Mouse (Mus musculus) forebrain, embryonic 14.5 days (tissue): ENCODE data around the gene Pole2. TPM values are rescaled to one million over a fixed set of nuclear protein-coding genes. Genes with fewer than 3 reads are reported as not detected.
"Not testable (repeated sequence)": the region's sequence is repeated elsewhere in the genome, so short reads cannot be mapped to it uniquely, and the experiment has no call there.

Experiments used
- ATAC-seq: fragments of 200-750 bp; cut with Nextera tagmentation; 2 replicates; pipeline ENCODE4 v1.8.0; 2017; ENCODE audit warnings: mild to moderate bottlenecking, moderate library complexity
- DNase-seq: peaks from one replicate; pipeline ENCODE4 v3.0.0-alpha.2; 2015; ENCODE audit warnings: low spot score
- H3K27ac ChIP-seq: fragments of 300-500 bp; sonication (generic); 2 replicates; pipeline ENCODE4 v1.5.1; 2014; ENCODE audit warnings: low read depth, mild to moderate bottlenecking, control low read depth, low read length, moderate library complexity
- H3K27me3 ChIP-seq: fragments of 300-500 bp; sonication (generic); replicated peaks from 2 replicates; pipeline ENCODE4 v1.6.1; 2014; ENCODE audit warnings: low read length, control low read depth, mixed read lengths; ENCODE audit not compliant: control insufficient read depth, insufficient read depth
- H3K36me3 ChIP-seq: fragments of 300-500 bp; sonication (generic); 2 replicates; pipeline ENCODE4 v1.6.1; 2014; ENCODE audit warnings: low read length, control low read depth; ENCODE audit not compliant: control insufficient read depth, insufficient read depth
- H3K4me1 ChIP-seq: fragments of 300-500 bp; sonication (generic); 2 replicates; pipeline ENCODE4 v1.6.1; 2014; ENCODE audit warnings: antibody characterized with exemption, low read length, control low read depth; ENCODE audit not compliant: control insufficient read depth, insufficient read depth
- H3K4me2 ChIP-seq: fragments of 300-500 bp; sonication (generic); 2 replicates; pipeline ENCODE4 v1.6.1; 2014; ENCODE audit warnings: mild to moderate bottlenecking, control low read depth, low read length
- H3K4me3 ChIP-seq: fragments of 300-500 bp; sonication (generic); 2 replicates; pipeline ENCODE4 v1.5.1; 2014; ENCODE audit warnings: low read depth, low read length, control low read depth
- H3K9ac ChIP-seq: fragments of 300-500 bp; sonication (generic); 2 replicates; pipeline ENCODE4 v1.6.1; 2014; ENCODE audit warnings: mild to moderate bottlenecking, low read length, control low read depth, moderate library complexity
- H3K9me3 ChIP-seq: fragments of 300-500 bp; sonication (generic); replicated peaks from 2 replicates; pipeline ENCODE4 v1.6.1; 2016; ENCODE audit warnings: low read length, control low read depth, mixed read lengths; ENCODE audit not compliant: control insufficient read depth
- WGBS: fragments of 180-500 bp; shearing (Covaris S2); extraction: QIAGEN DNeasy Blood & Tissue Kit; methylation state at CpG from one replicate; pipeline ENCODE4 v1.1.7; 2014; 5-methylcytosine and 5-hydroxymethylcytosine counted together
- polyA plus RNA-seq: library from polyadenylated mRNA; unstranded; fragments of >200 nt; fragmentation: Nextera tagmentation; extraction: Ambion mirVana; gene quantifications from 2 replicates; pipeline ENCODE4 v1.2.1, GENCODE M21; 2014

Gene Pole2
- polyA plus RNA-seq, 1 experiment from 2014 or later: 13.9 TPM

GRCm38 (mm10) chr12:69175975-69176374 lies 52.0 kb downstream of the Pole2 start:
- ATAC-seq: no peak
- Histone ChIP-seq H3K4me3 (no peak overlapping the region), H3K27me3 (no peaks in the 10 kb centered on the region), H3K9me3 (no peaks in the 10 kb centered on the region), H3K27ac (no peak overlapping the region), H3K4me2 (no peak overlapping the region), H3K4me1 (no peaks in the 10 kb centered on the region), H3K9ac (no peak overlapping the region), H3K36me3 (0 out of 2 replicates have a peak, but pooled peaks cover 9% of the 10 kb centered on the region)
- WGBS: 92% methylated on average over 3 of the region's 3 CpGs
- no peak for DNase-seq

GRCm38 (mm10) chr12:69171307-69171706 lies 56.7 kb downstream of the Pole2 start:
- Histone ChIP-seq H3K4me2 (no peak overlapping the region), H3K27ac (no peak overlapping the region), H3K36me3 (0 out of 2 replicates have a peak, but pooled peaks cover 6% of the 10 kb centered on the region), H3K4me1 (peaks cover 4% of the 10 kb centered on the region; the same call in 1 of the 2 replicates), H3K27me3 (no peaks in the 10 kb centered on the region), H3K9me3 (no peaks in the 10 kb centered on the region), H3K4me3 (no peak overlapping the region), H3K9ac (no peak overlapping the region)
- WGBS: 92% methylated on average over 2 of the region's 2 CpGs
- DNase-seq (no peak), ATAC-seq (no peak)

- no peaks in the 10 kb centered on the region for H3K9me3 ChIP-seq
- ATAC-seq (peak; percentile 94), DNase-seq (peak; percentile 89)
- peak within 1 kb of the TSS; percentile 81 for H3K4me2 ChIP-seq
- H3K4me1 ChIP-seq: peaks cover 4% of the 10 kb centered on the region; the same call in 1 of the 2 replicates
- H3K9ac ChIP-seq: peak within 1 kb of the TSS; percentile 74
- WGBS: under 1% methylated on average over 40 of the region's 40 CpGs
- H3K27me3 ChIP-seq: no peaks in the 10 kb centered on the region
- H3K4me3 ChIP-seq: peak within 1 kb of the TSS; percentile 63
- 0 out of 2 replicates have a peak, but pooled peaks cover 3% of the 10 kb centered on the region for H3K36me3 ChIP-seq
- peak within 1 kb of the TSS; percentile 48; the same call in 1 of the 2 replicates for H3K27ac ChIP-seq
These were observed 59.4 kb downstream of the Pole2 start, which contains the start of gene Lrr1 for GRCm38 (mm10) chr12:69168461-69169106. Gene Lrr1 (plus strand): TSS chr12:69168814.

GRCm38 (mm10) chr12:69167656-69168460 lies 60.1 kb downstream of the Pole2 start:
- peak; percentile 52 for ATAC-seq
- 0 out of 2 replicates have a peak overlapping the region, but pooled peaks have one; percentile 48 for H3K27ac ChIP-seq
- peak overlapping the region; percentile 74 for H3K9ac ChIP-seq
- H3K4me1 ChIP-seq: peaks cover 4% of the 10 kb centered on the region; the same call in 1 of the 2 replicates
- 0 out of 2 replicates have a peak, but pooled peaks cover 3% of the 10 kb centered on the region for H3K36me3 ChIP-seq
- no peak for DNase-seq
- WGBS: 8% methylated on average over 18 of the region's 18 CpGs
- peak overlapping the region; percentile 63 for H3K4me3 ChIP-seq
- H3K9me3 ChIP-seq: no peaks in the 10 kb centered on the region
- H3K27me3 ChIP-seq: no peaks in the 10 kb centered on the region
- peak overlapping the region; percentile 81 for H3K4me2 ChIP-seq

GRCm38 (mm10) chr12:69166861-69167581 lies 61.0 kb downstream of the Pole2 start:
- H3K9me3 ChIP-seq, H3K27ac ChIP-seq, ATAC-seq, H3K4me1 ChIP-seq, DNase-seq, H3K4me2 ChIP-seq, H3K4me3 ChIP-seq, H3K36me3 ChIP-seq, H3K27me3 ChIP-seq, H3K9ac ChIP-seq: not testable (repeated sequence)
- 66% methylated on average over 8 of the region's 8 CpGs for WGBS

- Histone ChIP-seq H3K9ac (no peak overlapping the region), H3K27me3 (no peaks in the 10 kb centered on the region), H3K36me3 (no peaks in the 10 kb centered on the region), H3K4me1 (peaks cover 4% of the 10 kb centered on the region; the same call in 1 of the 2 replicates), H3K4me2 (no peak overlapping the region), H3K4me3 (no peak overlapping the region), H3K9me3 (no peaks in the 10 kb centered on the region), H3K27ac (no peak overlapping the region)
- 59% methylated on average over 3 of the region's 3 CpGs for WGBS
- no peak for ATAC-seq
- DNase-seq: no peak
These were observed 63.1 kb downstream of the Pole2 start for GRCm38 (mm10) chr12:69164904-69165303.

GRCm38 (mm10) chr12:69163586-69163985 lies 64.4 kb downstream of the Pole2 start:
- not testable (repeated sequence) for H3K4me2 ChIP-seq, H3K9me3 ChIP-seq, H3K36me3 ChIP-seq, ATAC-seq, H3K9ac ChIP-seq, DNase-seq, H3K4me3 ChIP-seq, H3K27ac ChIP-seq, H3K27me3 ChIP-seq, H3K4me1 ChIP-seq
- 86% methylated on average over 4 of the region's 4 CpGs for WGBS

GRCm38 (mm10) chr12:69160677-69161076 lies 67.3 kb downstream of the Pole2 start:
- H3K9ac ChIP-seq, H3K4me2 ChIP-seq, H3K9me3 ChIP-seq, DNase-seq, H3K4me3 ChIP-seq, H3K4me1 ChIP-seq, H3K27me3 ChIP-seq, H3K27ac ChIP-seq, ATAC-seq: not testable (repeated sequence)
- WGBS: 83% methylated on average over 2 of the region's 2 CpGs
- peaks cover 19% of the 10 kb centered on the region for H3K36me3 ChIP-seq
